Mouse (Mus musculus): Measurements from ENCODE around the gene Slc36a3.

- TF ChIP-seq POLR2A (IDR thresholded peaks at IDR 0.05; ENCODE audit: low read depth, low read length): no peak
- no peak for TF ChIP-seq CTCF (IDR thresholded peaks at IDR 0.05; ENCODE audit: borderline replicate concordance, insufficient read depth, low read length)
These were observed 54.6 kb downstream of the Slc36a3 start for GRCm38 (mm10) chr11:55096731-55097462.

All from embryonic fibroblast, embryonic 13.5 days (primary cell).